Mouse (Mus musculus): Measurements from ENCODE around the gene Gm3194.
"Not testable (repeated sequence)": the region's sequence is repeated elsewhere in the genome, so short reads cannot be mapped to it uniquely, and the experiment has no call there.

GRCm38 (mm10) chr14:5455367-5455766, at the start of gene Gm3194:
- TF ChIP-seq CTCF, POLR2A (IDR thresholded peaks at IDR 0.05; ENCODE audit: insufficient read depth, low read depth, low read length): not testable (repeated sequence)

Data from olfactory bulb, adult 2 months (tissue).